Mouse (Mus musculus): ENCODE measurements around the gene A730071L15Rik.

DNA sequence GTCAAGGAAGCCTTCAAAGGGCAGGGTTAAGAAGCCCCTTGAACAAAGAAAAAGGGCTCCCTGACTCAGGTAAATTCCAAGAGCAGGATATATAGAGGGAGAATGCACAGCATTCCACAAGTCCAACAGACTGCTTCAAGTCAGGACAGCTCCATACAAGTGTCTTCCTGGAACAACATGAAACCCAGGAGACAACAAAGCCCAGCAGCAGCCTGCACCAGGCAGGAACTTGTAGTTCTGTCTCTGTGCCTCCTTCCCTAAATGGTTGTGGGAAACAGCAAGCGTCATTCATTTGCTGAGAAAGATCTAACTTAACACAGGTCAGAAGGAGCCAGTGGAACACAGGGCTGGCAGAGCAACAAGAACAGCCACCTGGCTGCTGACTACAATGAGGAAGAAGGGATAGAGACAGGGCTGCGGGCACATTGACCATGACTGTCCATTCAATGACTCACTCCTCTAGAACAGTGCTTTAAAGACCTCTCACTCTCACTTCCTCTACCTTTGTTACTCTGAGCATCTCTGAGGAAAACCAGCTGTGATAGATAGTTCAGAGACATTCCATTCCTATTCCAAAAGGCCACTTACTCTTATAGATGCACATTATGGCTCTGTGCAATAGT is 30.7 kb upstream of the A730071L15Rik start:
- TF ChIP-seq CTCF (IDR thresholded peaks at IDR 0.05; ENCODE audit: control insufficient read depth, insufficient read depth, insufficient replicate concordance, low read depth, low read length) (no peak), POLR2A (IDR thresholded peaks at IDR 0.05; ENCODE audit: control insufficient read depth, low read depth, low read length) (no peak)

Measured in testis, adult 2 months (tissue).